Mouse (Mus musculus) limb, embryonic 13.5 days (tissue): Measurements from ENCODE around the gene Olfr558. TPM values are rescaled to one million over a fixed set of nuclear protein-coding genes. Genes with fewer than 3 reads are reported as not detected.

Experiments used
- ATAC-seq: fragments of 200-750 bp; cut with Nextera tagmentation; 2 replicates; pipeline ENCODE4 v1.8.0; 2017; ENCODE audit warnings: low read depth, moderate number of reproducible peaks, moderate TSS enrichment; ENCODE audit not compliant: low FRiP score
- H3K27ac ChIP-seq: fragments of 300-500 bp; sonication (generic); 2 replicates; pipeline ENCODE4 v1.5.1; 2015; ENCODE audit warnings: inconsistent platforms, mild to moderate bottlenecking, moderate library complexity
- H3K27me3 ChIP-seq: fragments of 300-500 bp; sonication (generic); 2 replicates; pipeline ENCODE4 v1.6.1; 2015; ENCODE audit warnings: mild to moderate bottlenecking, inconsistent platforms
- H3K36me3 ChIP-seq: fragments of 300-500 bp; sonication (generic); 2 replicates; pipeline ENCODE4 v1.6.1; 2015; ENCODE audit warnings: inconsistent platforms, mild to moderate bottlenecking, moderate library complexity
- H3K4me1 ChIP-seq: fragments of 300-500 bp; sonication (generic); 2 replicates; pipeline ENCODE4 v1.6.1; 2015; ENCODE audit warnings: inconsistent platforms
- H3K4me2 ChIP-seq: fragments of 300-500 bp; sonication (generic); replicated peaks from 2 replicates; pipeline ENCODE4 v1.6.1; 2015; ENCODE audit warnings: inconsistent platforms, mild to moderate bottlenecking, moderate library complexity
- H3K4me3 ChIP-seq: fragments of 300-500 bp; sonication (generic); 2 replicates; pipeline ENCODE4 v1.5.1; 2015; ENCODE audit warnings: moderate library complexity, mild to moderate bottlenecking, inconsistent platforms
- H3K9ac ChIP-seq: fragments of 300-500 bp; sonication (generic); 2 replicates; pipeline ENCODE4 v1.6.1; 2015; ENCODE audit warnings: mild to moderate bottlenecking, inconsistent platforms
- H3K9me3 ChIP-seq: fragments of 300-500 bp; sonication (generic); 2 replicates; pipeline ENCODE4 v1.6.1; 2016; ENCODE audit warnings: inconsistent platforms
- WGBS: fragments of 180-500 bp; shearing (Covaris S2); methylation state at CpG from one replicate; pipeline ENCODE4 v1.1.7; 2015; 5-methylcytosine and 5-hydroxymethylcytosine counted together
- polyA plus RNA-seq: library from polyadenylated mRNA; unstranded; fragments of >200 nt; fragmentation: Nextera tagmentation; extraction: Ambion mirVana; gene quantifications from 2 replicates; pipeline ENCODE4 v1.2.1, GENCODE M21; 2015

Gene Olfr558
- 0.10 and 0.17 TPM in 2 replicates for polyA plus RNA-seq

- no peak within 1 kb of the TSS for H3K27ac ChIP-seq
These were observed at the start of gene Olfr558 for GRCm38 (mm10) chr7:102701915-102702314. Gene Olfr558 (plus strand): TSS chr7:102702215.

GRCm38 (mm10) chr7:102658523-102658922 is 43.5 kb upstream of the Olfr558 start, which contains the start of gene Olfr555:
Gene Olfr555 (plus strand): TSS chr7:102658823.
- no peaks in the 10 kb centered on the region for H3K36me3 ChIP-seq
- no peak for ATAC-seq
- H3K4me2 ChIP-seq: no peak within 1 kb of the TSS
- no peaks in the 10 kb centered on the region for H3K27me3 ChIP-seq
- 83% methylated on average over 1 of the region's 1 CpGs for WGBS
- H3K4me1 ChIP-seq: no peaks in the 10 kb centered on the region
- H3K9ac ChIP-seq: no peak within 1 kb of the TSS
- H3K4me3 ChIP-seq: no peak within 1 kb of the TSS
- no peaks in the 10 kb centered on the region for H3K9me3 ChIP-seq
- H3K27ac ChIP-seq: no peak within 1 kb of the TSS

More at GRCm38 (mm10) chr7:102701915-102702314, at the start of gene Olfr558:
- no peaks in the 10 kb centered on the region for H3K36me3 ChIP-seq
- no peak for ATAC-seq
- no peak within 1 kb of the TSS for H3K4me3 ChIP-seq
- no peaks in the 10 kb centered on the region for H3K9me3 ChIP-seq
- no peaks in the 10 kb centered on the region for H3K4me1 ChIP-seq
- no peaks in the 10 kb centered on the region for H3K27me3 ChIP-seq
- H3K9ac ChIP-seq: no peak within 1 kb of the TSS
- no peak within 1 kb of the TSS for H3K4me2 ChIP-seq

- Histone ChIP-seq H3K4me3 (no peak within 1 kb of the TSS), H3K4me2 (no peak within 1 kb of the TSS), H3K36me3 (no peaks in the 10 kb centered on the region), H3K9ac (no peak within 1 kb of the TSS), H3K9me3 (no peaks in the 10 kb centered on the region), H3K4me1 (no peaks in the 10 kb centered on the region), H3K27me3 (no peaks in the 10 kb centered on the region), H3K27ac (no peak within 1 kb of the TSS)
- 67% methylated on average over 3 of the region's 3 CpGs for WGBS
- ATAC-seq: no peak
These were observed 37.4 kb upstream of the Olfr558 start, which contains the start of gene Olfr556 for GRCm38 (mm10) chr7:102664599-102664998. Gene Olfr556 (plus strand): TSS chr7:102664899.

- Histone ChIP-seq H3K4me3 (no peak overlapping the region), H3K27me3 (no peaks in the 10 kb centered on the region), H3K4me2 (no peak overlapping the region), H3K9me3 (no peaks in the 10 kb centered on the region), H3K4me1 (no peaks in the 10 kb centered on the region), H3K9ac (no peak overlapping the region), H3K27ac (no peak overlapping the region), H3K36me3 (no peaks in the 10 kb centered on the region)
- 30% methylated on average over 2 of the region's 2 CpGs for WGBS
- ATAC-seq: no peak
These were observed 36.6 kb upstream of the Olfr558 start for GRCm38 (mm10) chr7:102665378-102665777.

GRCm38 (mm10) chr7:102676225-102676624 is 25.8 kb upstream of the Olfr558 start:
- 79% methylated on average over 2 of the region's 2 CpGs for WGBS
- no peak overlapping the region for H3K27ac ChIP-seq
- no peak for ATAC-seq
- H3K4me1 ChIP-seq: no peaks in the 10 kb centered on the region
- no peak overlapping the region for H3K4me2 ChIP-seq
- no peaks in the 10 kb centered on the region for H3K27me3 ChIP-seq
- no peak overlapping the region for H3K4me3 ChIP-seq
- peaks cover 17% of the 10 kb centered on the region for H3K36me3 ChIP-seq
- no peaks in the 10 kb centered on the region for H3K9me3 ChIP-seq
- H3K9ac ChIP-seq: no peak overlapping the region

- no peak overlapping the region for H3K4me3 ChIP-seq
- no peak overlapping the region for H3K9ac ChIP-seq
- H3K9me3 ChIP-seq: no peaks in the 10 kb centered on the region
- no peaks in the 10 kb centered on the region for H3K27me3 ChIP-seq
- ATAC-seq: no peak
- H3K4me2 ChIP-seq: no peak overlapping the region
- H3K4me1 ChIP-seq: no peaks in the 10 kb centered on the region
- peaks cover 23% of the 10 kb centered on the region for H3K36me3 ChIP-seq
- no peak overlapping the region for H3K27ac ChIP-seq
- WGBS: 88% methylated on average over 1 of the region's 1 CpGs
These were observed 20.1 kb upstream of the Olfr558 start for GRCm38 (mm10) chr7:102681916-102682315.

- Histone ChIP-seq H3K36me3 (peaks cover 3% of the 10 kb centered on the region; the same call in 1 of the 2 replicates), H3K9ac (peak within 1 kb of the TSS; percentile 75), H3K4me3 (peak within 1 kb of the TSS; percentile 57), H3K4me1 (0 out of 2 replicates have a peak, but pooled peaks cover 4% of the 10 kb centered on the region), H3K9me3 (no peaks in the 10 kb centered on the region), H3K27me3 (no peaks in the 10 kb centered on the region), H3K27ac (no peak within 1 kb of the TSS; the same call in 1 of the 2 replicates), H3K4me2 (peak within 1 kb of the TSS; percentile 65)
- WGBS: under 1% methylated on average over 40 of the region's 40 CpGs
- peak; percentile 100 for ATAC-seq
These were observed 15.0 kb upstream of the Olfr558 start, which contains the start of gene Trim68 for GRCm38 (mm10) chr7:102686944-102687501. Gene Trim68 (minus strand): TSS chr7:102687327.

- Histone ChIP-seq H3K27ac (no peak within 1 kb of the TSS), H3K4me1 (no peaks in the 10 kb centered on the region), H3K4me3 (no peak within 1 kb of the TSS), H3K9ac (no peak within 1 kb of the TSS), H3K9me3 (no peaks in the 10 kb centered on the region), H3K4me2 (no peak within 1 kb of the TSS), H3K27me3 (no peaks in the 10 kb centered on the region), H3K36me3 (no peaks in the 10 kb centered on the region)
- no peak for ATAC-seq
- 80% methylated on average over 5 of the region's 5 CpGs for WGBS
These were observed 6.5 kb upstream of the Olfr558 start, which contains the start of gene Olfr557 for GRCm38 (mm10) chr7:102695358-102696125. Gene Olfr557 (plus strand): TSS chr7:102695910.

GRCm38 (mm10) chr7:102698461-102698860 is 3.6 kb upstream of the Olfr558 start:
- 86% methylated on average over 7 of the region's 7 CpGs for whole genome bisulfite sequencing
- Histone ChIP-seq H3K4me1 (no peaks in the 10 kb centered on the region), H3K4me3 (no peak overlapping the region), H3K4me2 (no peak overlapping the region), H3K36me3 (no peaks in the 10 kb centered on the region), H3K9me3 (no peaks in the 10 kb centered on the region), H3K27ac (no peak overlapping the region), H3K27me3 (no peaks in the 10 kb centered on the region), H3K9ac (no peak overlapping the region)
- no peak for ATAC-seq

GRCm38 (mm10) chr7:102718970-102719369 is 17.0 kb downstream of the Olfr558 start, which contains the start of gene Olfr33:
Gene Olfr33 (minus strand): TSS chr7:102719070.
- no peak for ATAC-seq
- Histone ChIP-seq H3K4me2 (no peak within 1 kb of the TSS), H3K4me3 (no peak within 1 kb of the TSS), H3K27ac (no peak within 1 kb of the TSS), H3K36me3 (no peaks in the 10 kb centered on the region), H3K4me1 (no peaks in the 10 kb centered on the region), H3K27me3 (no peaks in the 10 kb centered on the region), H3K9me3 (no peaks in the 10 kb centered on the region), H3K9ac (no peak within 1 kb of the TSS)
- whole genome bisulfite sequencing: 39% methylated on average over 1 of the region's 1 CpGs

- H3K36me3 ChIP-seq: no peaks in the 10 kb centered on the region
- no peak within 1 kb of the TSS for H3K4me3 ChIP-seq
- H3K9ac ChIP-seq: no peak within 1 kb of the TSS
- no peaks in the 10 kb centered on the region for H3K9me3 ChIP-seq
- no peaks in the 10 kb centered on the region for H3K4me1 ChIP-seq
- no peak within 1 kb of the TSS for H3K4me2 ChIP-seq
- ATAC-seq: no peak
- no peaks in the 10 kb centered on the region for H3K27me3 ChIP-seq
- no peak within 1 kb of the TSS for H3K27ac ChIP-seq
These were observed 25.4 kb downstream of the Olfr558 start, which contains the start of gene Olfr559 for GRCm38 (mm10) chr7:102727391-102727790. Gene Olfr559 (minus strand): TSS chr7:102727491.

GRCm38 (mm10) chr7:102733793-102734192 is 31.8 kb downstream of the Olfr558 start:
- Histone ChIP-seq H3K27ac (no peak overlapping the region), H3K9ac (no peak overlapping the region), H3K4me1 (no peaks in the 10 kb centered on the region), H3K27me3 (no peaks in the 10 kb centered on the region), H3K4me3 (no peak overlapping the region), H3K4me2 (no peak overlapping the region), H3K36me3 (no peaks in the 10 kb centered on the region), H3K9me3 (no peaks in the 10 kb centered on the region)
- WGBS: 36% methylated on average over 1 of the region's 1 CpGs
- 0 out of 2 replicates have a peak, but pooled peaks have one; percentile 36 for ATAC-seq
